Mouse (Mus musculus): Measurements from ENCODE around the gene Myo1b. TPM values are rescaled to one million over a fixed set of nuclear protein-coding genes. Genes with fewer than 3 reads are reported as not detected.
A peak's percentile ranks its signal among the peaks of the same experiment; 100 is the strongest.

Myo1b gene
- polyA plus RNA-seq, 1 experiment from 2014 or later: 89.4 TPM

GRCm38 (mm10) chr1:51916276-51916675 is 405 bp upstream of the Myo1b start:
- H3K9ac ChIP-seq: peak overlapping the region; percentile 86
- no peak overlapping the region for H3K27ac ChIP-seq
- no peaks in the 10 kb centered on the region for H3K27me3 ChIP-seq

GRCm38 (mm10) chr1:51915051-51915575 is 758 bp downstream of the Myo1b start:
- H3K27ac ChIP-seq: peak overlapping the region; percentile 94
- H3K9ac ChIP-seq: peak overlapping the region; percentile 86
- peak; percentile 87 for ATAC-seq (ENCODE audit: borderline replicate concordance, extremely low read depth, low FRiP score, low TSS enrichment)
- peak overlapping the region; percentile 63 for H3K4me2 ChIP-seq
- H3K9me3 ChIP-seq: no peaks in the 10 kb centered on the region
- no peaks in the 10 kb centered on the region for H3K27me3 ChIP-seq
- WGBS: under 1% methylated on average over 33 of the region's 33 CpGs
- peak overlapping the region; percentile 88 for H3K4me3 ChIP-seq
- no peaks in the 10 kb centered on the region for H3K36me3 ChIP-seq
- peaks cover 30% of the 10 kb centered on the region for H3K4me1 ChIP-seq

More at GRCm38 (mm10) chr1:51916276-51916675, 405 bp upstream of the Myo1b start:
- H3K4me3 ChIP-seq: peak overlapping the region; percentile 88
- WGBS: 55% methylated on average over 5 of the region's 5 CpGs
- H3K4me2 ChIP-seq: peak overlapping the region; percentile 63
- no peak for ATAC-seq (ENCODE audit: borderline replicate concordance, extremely low read depth, low FRiP score, low TSS enrichment)
- H3K9me3 ChIP-seq: no peaks in the 10 kb centered on the region
- H3K36me3 ChIP-seq: no peaks in the 10 kb centered on the region
- H3K4me1 ChIP-seq: peaks cover 29% of the 10 kb centered on the region

GRCm38 (mm10) chr1:51914095-51914494 is 1.8 kb downstream of the Myo1b start:
- WGBS: 47% methylated on average over 3 of the region's 3 CpGs
- Histone ChIP-seq H3K4me3 (peak overlapping the region; percentile 88), H3K4me1 (peaks cover 36% of the 10 kb centered on the region), H3K4me2 (peak overlapping the region; percentile 63), H3K9ac (no peak overlapping the region), H3K27me3 (no peaks in the 10 kb centered on the region), H3K9me3 (no peaks in the 10 kb centered on the region), H3K27ac (peak overlapping the region; percentile 45), H3K36me3 (no peaks in the 10 kb centered on the region)
- ATAC-seq (ENCODE audit: borderline replicate concordance, extremely low read depth, low FRiP score, low TSS enrichment): no peak

- H3K36me3 ChIP-seq: no peaks in the 10 kb centered on the region
- H3K4me1 ChIP-seq: peaks cover 43% of the 10 kb centered on the region
- peak; percentile 64; the same call in 1 of the 2 replicates for ATAC-seq (ENCODE audit: borderline replicate concordance, extremely low read depth, low FRiP score, low TSS enrichment)
- WGBS: 40% methylated on average over 14 of the region's 14 CpGs
- no peaks in the 10 kb centered on the region for H3K27me3 ChIP-seq
- peak overlapping the region; percentile 45 for H3K27ac ChIP-seq
- no peak overlapping the region for H3K9ac ChIP-seq
- peak overlapping the region; percentile 63 for H3K4me2 ChIP-seq
- H3K9me3 ChIP-seq: no peaks in the 10 kb centered on the region
- peak overlapping the region; percentile 4; the same call in 1 of the 2 replicates for H3K4me3 ChIP-seq
Observed at GRCm38 (mm10) chr1:51913071-51913814, 2.6 kb downstream of the Myo1b start.

GRCm38 (mm10) chr1:51911331-51911730 is 4.5 kb downstream of the Myo1b start:
- H3K4me1 ChIP-seq: peaks cover 58% of the 10 kb centered on the region
- H3K9ac ChIP-seq: no peak overlapping the region
- H3K36me3 ChIP-seq: no peaks in the 10 kb centered on the region
- H3K27me3 ChIP-seq: no peaks in the 10 kb centered on the region
- no peak overlapping the region for H3K27ac ChIP-seq
- no peak overlapping the region for H3K4me2 ChIP-seq
- 30% methylated on average over 4 of the region's 4 CpGs for WGBS
- no peaks in the 10 kb centered on the region for H3K9me3 ChIP-seq
- no peak for ATAC-seq (ENCODE audit: borderline replicate concordance, extremely low read depth, low FRiP score, low TSS enrichment)
- H3K4me3 ChIP-seq: no peak overlapping the region

- peaks cover 55% of the 10 kb centered on the region for H3K4me1 ChIP-seq
- H3K27ac ChIP-seq: no peak overlapping the region
- no peaks in the 10 kb centered on the region for H3K27me3 ChIP-seq
- H3K9me3 ChIP-seq: no peaks in the 10 kb centered on the region
- H3K4me2 ChIP-seq: no peak overlapping the region
- H3K9ac ChIP-seq: no peak overlapping the region
- WGBS: 75% methylated on average over 2 of the region's 2 CpGs
- H3K36me3 ChIP-seq: no peaks in the 10 kb centered on the region
- no peak overlapping the region for H3K4me3 ChIP-seq
- no peak for ATAC-seq (ENCODE audit: borderline replicate concordance, extremely low read depth, low FRiP score, low TSS enrichment)
Observed at GRCm38 (mm10) chr1:51909204-51909603, 6.7 kb downstream of the Myo1b start.

- no peak overlapping the region for H3K27ac ChIP-seq
- peaks cover 49% of the 10 kb centered on the region for H3K4me1 ChIP-seq
- no peaks in the 10 kb centered on the region for H3K27me3 ChIP-seq
- H3K4me3 ChIP-seq: no peak overlapping the region
- no peak overlapping the region for H3K9ac ChIP-seq
- no peaks in the 10 kb centered on the region for H3K36me3 ChIP-seq
- no peak for ATAC-seq (ENCODE audit: borderline replicate concordance, extremely low read depth, low FRiP score, low TSS enrichment)
- H3K4me2 ChIP-seq: peak overlapping the region; percentile 3; the same call in 1 of the 2 replicates
- WGBS: 23% methylated on average over 8 of the region's 8 CpGs
- H3K9me3 ChIP-seq: no peaks in the 10 kb centered on the region
Observed at GRCm38 (mm10) chr1:51907821-51908220, 8.1 kb downstream of the Myo1b start.

- no peaks in the 10 kb centered on the region for H3K36me3 ChIP-seq
- no peak overlapping the region for H3K9ac ChIP-seq
- H3K27ac ChIP-seq: no peak overlapping the region
- H3K9me3 ChIP-seq: no peaks in the 10 kb centered on the region
- H3K4me3 ChIP-seq: no peak overlapping the region
- no peaks in the 10 kb centered on the region for H3K27me3 ChIP-seq
- 82% methylated on average over 8 of the region's 8 CpGs for WGBS
- H3K4me2 ChIP-seq: no peak overlapping the region
- peaks cover 36% of the 10 kb centered on the region for H3K4me1 ChIP-seq
- no peak for ATAC-seq (ENCODE audit: borderline replicate concordance, extremely low read depth, low FRiP score, low TSS enrichment)
Observed at GRCm38 (mm10) chr1:51906206-51906906, 9.5 kb downstream of the Myo1b start.

GRCm38 (mm10) chr1:51905073-51905472 is 10.8 kb downstream of the Myo1b start:
- no peak overlapping the region for H3K27ac ChIP-seq
- no peaks in the 10 kb centered on the region for H3K27me3 ChIP-seq
- H3K4me2 ChIP-seq: no peak overlapping the region
- no peak for ATAC-seq (ENCODE audit: borderline replicate concordance, extremely low read depth, low FRiP score, low TSS enrichment)
- H3K36me3 ChIP-seq: no peaks in the 10 kb centered on the region
- H3K4me1 ChIP-seq: peaks cover 35% of the 10 kb centered on the region
- no peaks in the 10 kb centered on the region for H3K9me3 ChIP-seq
- no peak overlapping the region for H3K9ac ChIP-seq
- H3K4me3 ChIP-seq: no peak overlapping the region
- WGBS: 74% methylated on average over 6 of the region's 6 CpGs

- Histone ChIP-seq H3K9me3 (no peaks in the 10 kb centered on the region), H3K4me1 (peaks cover 55% of the 10 kb centered on the region), H3K36me3 (no peaks in the 10 kb centered on the region), H3K4me2 (no peak overlapping the region), H3K9ac (no peak overlapping the region), H3K27me3 (no peaks in the 10 kb centered on the region), H3K27ac (peak overlapping the region; percentile 39; the same call in 1 of the 2 replicates), H3K4me3 (no peak overlapping the region)
- peak; percentile 75 for ATAC-seq (ENCODE audit: borderline replicate concordance, extremely low read depth, low FRiP score, low TSS enrichment)
- 42% methylated on average over 6 of the region's 6 CpGs for WGBS
Observed at GRCm38 (mm10) chr1:51897160-51897572, 18.7 kb downstream of the Myo1b start.

- Histone ChIP-seq H3K27me3 (no peaks in the 10 kb centered on the region), H3K4me2 (no peak overlapping the region), H3K36me3 (no peaks in the 10 kb centered on the region), H3K9me3 (no peaks in the 10 kb centered on the region), H3K27ac (peak overlapping the region; percentile 49), H3K4me3 (no peak overlapping the region), H3K9ac (no peak overlapping the region), H3K4me1 (peaks cover 67% of the 10 kb centered on the region)
- ATAC-seq (ENCODE audit: borderline replicate concordance, extremely low read depth, low FRiP score, low TSS enrichment): no peak
- 37% methylated on average over 10 of the region's 10 CpGs for WGBS
Observed at GRCm38 (mm10) chr1:51895961-51896360, 19.9 kb downstream of the Myo1b start.

GRCm38 (mm10) chr1:51894721-51895120 is 21.1 kb downstream of the Myo1b start:
- Histone ChIP-seq H3K4me2 (peak overlapping the region; percentile 19; the same call in 1 of the 2 replicates), H3K9me3 (no peaks in the 10 kb centered on the region), H3K4me1 (peaks cover 76% of the 10 kb centered on the region), H3K27me3 (no peaks in the 10 kb centered on the region), H3K4me3 (no peak overlapping the region), H3K36me3 (no peaks in the 10 kb centered on the region), H3K9ac (no peak overlapping the region), H3K27ac (peak overlapping the region; percentile 34)
- ATAC-seq (ENCODE audit: borderline replicate concordance, extremely low read depth, low FRiP score, low TSS enrichment): peak; percentile 48; the same call in 1 of the 2 replicates
- WGBS: 14% methylated on average over 3 of the region's 3 CpGs
